Mouse (Mus musculus): ENCODE results near the gene Rnf151. TPM values are rescaled to one million over a fixed set of nuclear protein-coding genes. Genes with fewer than 3 reads are reported as not detected.
"Not testable (repeated sequence)": the region's sequence is repeated elsewhere in the genome, so short reads cannot be mapped to it uniquely, and the experiment has no call there.

Gene Rnf151
- polyA plus RNA-seq, 1 experiment from 2014 or later = not detected

- H3K36me3 ChIP-seq (ENCODE audit: inconsistent target) = peaks cover 4% of the 10 kb centered on the region
- 13% methylated on average over 5 of the region's 5 CpGs for WGBS (ENCODE audit: missing documents)
- peaks cover 66% of the 10 kb centered on the region for H3K79me2 ChIP-seq (ENCODE audit: inconsistent target)
- no peak overlapping the region for H3K4me3 ChIP-seq (ENCODE audit: inconsistent target)
- no peak overlapping the region for H3K27ac ChIP-seq
Measured at GRCm38 (mm10) chr17:24672141-24672540, 45.7 kb downstream of the Rnf151 start.

- no peaks in the 10 kb centered on the region for H3K36me3 ChIP-seq (ENCODE audit: inconsistent target)
- 70% methylated on average over 5 of the region's 5 CpGs for WGBS (ENCODE audit: missing documents)
- H3K4me3 ChIP-seq (ENCODE audit: inconsistent target) = no peak overlapping the region
- no peak overlapping the region for H3K27ac ChIP-seq
- peaks cover 64% of the 10 kb centered on the region for H3K79me2 ChIP-seq (ENCODE audit: inconsistent target)
Measured at GRCm38 (mm10) chr17:24671346-24671745, 46.5 kb downstream of the Rnf151 start.

DNA sequence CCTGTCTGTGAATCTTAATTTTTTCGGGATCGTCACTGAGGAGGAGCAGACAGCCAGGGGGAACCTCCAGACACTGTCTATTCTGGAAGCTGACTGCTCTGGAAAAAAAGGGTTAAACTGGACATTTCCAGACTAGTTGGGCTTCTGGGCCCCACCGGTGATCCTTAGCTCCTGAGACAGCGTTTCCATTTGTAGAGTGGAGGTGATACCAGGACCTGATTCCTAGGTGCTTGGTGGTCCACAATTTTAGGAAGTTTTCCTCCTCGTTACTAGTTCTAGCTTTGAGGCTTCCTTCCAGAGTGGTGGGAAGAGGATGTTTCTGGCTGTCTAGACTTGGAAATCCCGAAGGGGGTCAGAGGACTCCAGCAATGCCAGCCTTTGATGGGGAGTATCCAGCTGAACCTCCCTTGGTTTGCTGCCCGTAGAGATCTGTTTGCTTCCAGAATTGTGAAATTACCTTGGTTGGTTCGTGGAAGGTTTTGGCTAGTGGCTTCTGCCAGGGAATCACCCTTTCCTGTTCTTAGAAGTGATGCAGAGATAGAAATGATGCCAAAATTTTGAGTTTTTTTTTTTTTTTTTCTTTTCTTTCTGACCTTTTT is 47.5 kb downstream of the Rnf151 start:
- Histone ChIP-seq H3K27ac (no peak overlapping the region), H3K36me3 (ENCODE audit: inconsistent target) (no peaks in the 10 kb centered on the region), H3K4me3 (ENCODE audit: inconsistent target) (peak overlapping the region; percentile 59), H3K79me2 (ENCODE audit: inconsistent target) (peaks cover 54% of the 10 kb centered on the region)
- 9% methylated on average over 8 of the region's 8 CpGs for WGBS (ENCODE audit: missing documents)

DNA sequence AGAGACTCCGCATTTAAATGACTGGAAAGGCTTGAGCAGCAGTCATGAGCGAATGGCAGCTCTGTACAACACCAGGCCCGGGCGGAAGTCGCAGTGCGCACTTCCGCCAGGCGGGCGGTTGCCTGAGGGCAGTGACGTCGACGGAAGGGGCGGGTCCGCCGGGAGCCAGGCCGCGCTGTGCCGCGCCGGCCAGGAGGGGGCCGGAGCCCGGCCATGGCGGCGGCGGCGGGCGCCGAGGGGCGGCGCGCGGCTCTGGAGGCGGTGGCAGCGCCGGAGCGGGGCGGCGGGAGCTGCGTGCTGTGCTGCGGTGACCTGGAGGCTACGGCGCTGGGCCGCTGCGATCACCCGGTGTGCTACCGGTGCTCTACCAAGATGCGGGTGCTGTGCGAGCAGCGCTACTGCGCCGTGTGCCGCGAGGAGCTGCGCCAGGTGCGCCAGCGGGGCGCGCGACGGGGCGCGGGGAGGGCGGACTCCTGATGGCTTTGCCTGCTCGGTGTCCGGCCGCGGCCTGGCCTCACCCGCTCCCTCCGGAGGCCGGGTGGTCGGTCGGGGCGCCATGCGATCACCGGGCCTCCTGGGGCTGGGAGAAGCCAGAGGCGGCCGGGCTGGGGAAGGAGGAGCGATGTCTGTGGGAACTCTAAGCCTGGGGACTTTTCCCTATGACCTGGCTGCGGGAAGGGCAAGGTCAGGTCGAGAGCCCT is 48.2 kb downstream of the Rnf151 start, which contains the start of gene Zfp598:
Gene Zfp598 (plus strand): TSS at position 143 of the 701 bp plus-strand sequence.
- Histone ChIP-seq H3K36me3 (ENCODE audit: inconsistent target) (no peaks in the 10 kb centered on the region), H3K27ac (peak within 1 kb of the TSS; percentile 28; the same call in 1 of the 2 replicates), H3K79me2 (ENCODE audit: inconsistent target) (peaks cover 47% of the 10 kb centered on the region), H3K4me3 (ENCODE audit: inconsistent target) (peak within 1 kb of the TSS; percentile 59)
- under 1% methylated on average over 69 of the region's 80 CpGs for WGBS (ENCODE audit: missing documents)

DNA sequence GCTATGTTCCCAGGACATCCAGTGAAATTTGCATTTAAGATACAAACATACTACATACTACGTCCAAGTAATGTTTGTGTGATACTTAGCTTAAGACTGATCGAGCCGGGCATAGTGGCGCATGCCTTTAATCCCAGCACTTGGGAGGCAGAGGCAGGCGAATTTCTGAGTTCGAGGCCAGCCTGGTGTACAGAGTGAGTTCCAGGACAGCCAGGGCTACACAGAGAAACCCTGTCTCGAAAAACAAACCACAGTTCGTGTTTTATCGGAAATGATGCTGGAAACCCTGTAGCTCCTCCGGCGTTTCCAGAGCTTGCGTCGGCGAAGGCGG is 48.7 kb downstream of the Rnf151 start:
- 11% methylated on average over 15 of the region's 15 CpGs for WGBS (ENCODE audit: missing documents)
- not testable (repeated sequence) for H3K36me3 ChIP-seq (ENCODE audit: inconsistent target)
- peaks cover 42% of the 10 kb centered on the region for H3K79me2 ChIP-seq (ENCODE audit: inconsistent target)
- H3K27ac ChIP-seq = peak overlapping the region; percentile 28; the same call in 1 of the 2 replicates
- peak overlapping the region; percentile 49 for H3K4me3 ChIP-seq (ENCODE audit: inconsistent target)

- WGBS (ENCODE audit: missing documents) = 21% methylated on average over 6 of the region's 6 CpGs
- Histone ChIP-seq H3K79me2 (ENCODE audit: inconsistent target) (peaks cover 25% of the 10 kb centered on the region), H3K4me3 (ENCODE audit: inconsistent target) (no peak overlapping the region), H3K36me3 (ENCODE audit: inconsistent target) (no peaks in the 10 kb centered on the region), H3K27ac (no peak overlapping the region)
Measured at GRCm38 (mm10) chr17:24667416-24667815, 50.4 kb downstream of the Rnf151 start.

DNA sequence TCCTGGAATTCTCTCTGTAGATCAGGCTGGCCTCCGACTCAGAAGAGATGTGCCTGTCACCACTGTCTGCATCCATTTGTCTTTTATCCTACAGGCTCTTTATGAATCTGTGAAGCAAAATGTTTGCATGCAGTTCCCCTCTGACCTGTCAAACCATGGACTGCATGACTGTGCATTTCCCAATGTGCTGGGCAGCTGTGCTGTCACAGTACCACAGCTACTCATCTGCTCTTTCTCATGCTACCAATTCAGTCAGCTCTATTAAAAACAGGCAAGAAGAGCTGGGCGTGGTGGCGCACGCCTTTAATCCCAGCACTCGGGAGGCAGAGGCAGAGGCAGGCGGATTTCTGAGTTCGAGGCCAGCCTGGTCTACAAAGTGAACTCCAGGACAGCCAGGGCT is 50.9 kb downstream of the Rnf151 start:
- H3K36me3 ChIP-seq (ENCODE audit: inconsistent target); H3K27ac ChIP-seq; H3K4me3 ChIP-seq (ENCODE audit: inconsistent target): not testable (repeated sequence)
- H3K79me2 ChIP-seq (ENCODE audit: inconsistent target) = peaks cover 21% of the 10 kb centered on the region
- WGBS (ENCODE audit: missing documents) = 84% methylated on average over 6 of the region's 7 CpGs

Other genes with a start within 250 kb of the Rnf151 start
- 7.7 to 13.8 TPM (median 10.3 TPM) in 3 replicates for gene E4f1, start 247.8 kb downstream of the Rnf151 start, polyA plus RNA-seq (2018)
- 7.0 to 22.6 TPM (median 15.0 TPM) in 3 replicates for gene Pgp, start 247.7 kb downstream of the Rnf151 start, polyA plus RNA-seq (2018)
- gene Bricd5, start 244.2 kb downstream of the Rnf151 start, polyA plus RNA-seq (2018) = not detected in 3 replicates
- 10.9 to 13.2 TPM (median 11.6 TPM) in 3 replicates for gene Mlst8, start 239.0 kb downstream of the Rnf151 start, polyA plus RNA-seq (2018)
- not detected in 3 replicates for gene Caskin1, start 229.5 kb downstream of the Rnf151 start, polyA plus RNA-seq (2018)
- 42.9 to 61.3 TPM (median 48.4 TPM) in 3 replicates for gene Traf7, start 190.1 kb downstream of the Rnf151 start, polyA plus RNA-seq (2018)
- not detected in 3 replicates for gene Rab26, start 183.9 kb downstream of the Rnf151 start, polyA plus RNA-seq (2018)
- 9.7 to 18.0 TPM (median 16.3 TPM) in 3 replicates for gene Pkd1, start 168.2 kb downstream of the Rnf151 start, polyA plus RNA-seq (2018)
- gene Tsc2, start 85.4 kb downstream of the Rnf151 start, polyA plus RNA-seq (2018) = 33.7 to 43.4 TPM (median 35.5 TPM) in 3 replicates
- gene Nthl1, start 85.4 kb downstream of the Rnf151 start, polyA plus RNA-seq (2018) = 3.1 to 5.8 TPM (median 3.7 TPM) in 3 replicates
- 0.15 TPM in 1 of 3 replicates, not detected in the others for gene Slc9a3r2, start 67.7 kb downstream of the Rnf151 start, polyA plus RNA-seq (2018)
- gene Npw, start 59.6 kb downstream of the Rnf151 start, polyA plus RNA-seq (2018) = not detected in 3 replicates
- 8.0 to 14.3 TPM (median 12.2 TPM) in 3 replicates for gene Zfp598, start 48.4 kb downstream of the Rnf151 start, polyA plus RNA-seq (2018)
- 0.14 to 0.76 TPM (median 0.19 TPM) in 3 replicates for gene Syngr3, start 28.1 kb downstream of the Rnf151 start, polyA plus RNA-seq (2018)
- gene Gfer, start 21.9 kb downstream of the Rnf151 start, polyA plus RNA-seq (2018) = 16.2 to 28.0 TPM (median 20.3 TPM) in 3 replicates
- gene Noxo1, start 21.8 kb downstream of the Rnf151 start, polyA plus RNA-seq (2018) = 0.50 to 3.8 TPM (median 0.72 TPM) in 3 replicates
- gene Tbl3, start 10.4 kb downstream of the Rnf151 start, polyA plus RNA-seq (2018) = 10.6 to 22.6 TPM (median 18.7 TPM) in 3 replicates
- 612 to 1,759 TPM (median 1,226 TPM) in 3 replicates for gene Rps2, start 53 bp upstream of the Rnf151 start, polyA plus RNA-seq (2018)
- 128 to 178 TPM (median 156 TPM) in 3 replicates for gene Ndufb10, start 6.4 kb upstream of the Rnf151 start, polyA plus RNA-seq (2018)
- not detected in 3 replicates for gene Rpl3l, start 9.8 kb upstream of the Rnf151 start, polyA plus RNA-seq (2018)
- gene Msrb1, start 18.6 kb upstream of the Rnf151 start, polyA plus RNA-seq (2018) = 145 to 266 TPM (median 156 TPM) in 3 replicates
- gene Hs3st6, start 34.9 kb upstream of the Rnf151 start, polyA plus RNA-seq (2018) = not detected in 3 replicates
- gene Meiob, start 86.2 kb upstream of the Rnf151 start, polyA plus RNA-seq (2018) = not detected in 3 replicates
- 27.7 to 43.0 TPM (median 28.4 TPM) in 3 replicates for gene Hagh, start 122.1 kb upstream of the Rnf151 start, polyA plus RNA-seq (2018)
- 6.7 to 11.2 TPM (median 10.4 TPM) in 3 replicates for gene Fahd1, start 132.3 kb upstream of the Rnf151 start, polyA plus RNA-seq (2018)
- not detected in 3 replicates for gene Igfals, start 147.9 kb upstream of the Rnf151 start, polyA plus RNA-seq (2018)
- 22.4 to 61.4 TPM (median 44.7 TPM) in 3 replicates for gene Nubp2, start 168.3 kb upstream of the Rnf151 start, polyA plus RNA-seq (2018)
- 17.0 to 23.2 TPM (median 18.9 TPM) in 3 replicates for gene Spsb3, start 168.6 kb upstream of the Rnf151 start, polyA plus RNA-seq (2018)
- 4.6 to 7.3 TPM (median 7.2 TPM) in 3 replicates for gene Eme2, start 177.0 kb upstream of the Rnf151 start, polyA plus RNA-seq (2018)
- 22.2 to 58.4 TPM (median 43.9 TPM) in 3 replicates for gene Mrps34, start 177.1 kb upstream of the Rnf151 start, polyA plus RNA-seq (2018)
- gene Nme3, start 178.4 kb upstream of the Rnf151 start, polyA plus RNA-seq (2018) = 8.8 to 36.2 TPM (median 19.0 TPM) in 3 replicates
- gene Mapk8ip3, start 218.9 kb upstream of the Rnf151 start, polyA plus RNA-seq (2018) = 14.8 to 33.6 TPM (median 23.5 TPM) in 3 replicates
- 22.2 to 58.8 TPM (median 31.5 TPM) in 3 replicates for gene Jpt2, start 242.6 kb upstream of the Rnf151 start, polyA plus RNA-seq (2018)